Mouse (Mus musculus): Measurements from ENCODE around the gene Cacna1d.

DNA sequence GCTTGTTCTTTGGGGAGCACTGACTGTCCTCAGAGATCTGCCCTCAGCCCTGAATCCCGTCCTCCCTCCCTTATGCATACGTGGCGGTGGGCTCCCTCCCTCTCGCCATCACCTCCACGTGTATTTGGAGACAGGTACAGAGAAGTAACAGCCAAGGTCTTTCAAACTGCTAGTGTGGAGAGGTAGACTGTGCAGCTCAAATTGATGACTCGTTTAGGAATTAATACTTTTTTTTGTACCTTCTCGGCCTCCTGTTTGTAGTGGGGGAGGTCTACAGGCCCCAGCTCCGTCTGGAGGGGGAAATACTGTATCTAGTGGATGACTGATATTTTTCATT, 137.2 kb downstream of the Cacna1d start:
- TF ChIP-seq CTCF (IDR thresholded peaks at IDR 0.05; ENCODE audit: low read depth): no peak
- TF ChIP-seq EP300 (optimal IDR thresholded peaks at IDR 0.05): no peak

All from stomach, postnatal 0 days (tissue).